Mouse (Mus musculus): ENCODE measurements around the gene Abcg8. TPM values are rescaled to one million over a fixed set of nuclear protein-coding genes. Genes with fewer than 3 reads are reported as not detected.

Gene Abcg8
- polyA plus RNA-seq, 1 experiment from 2014 or later = 0.14 TPM

DNA sequence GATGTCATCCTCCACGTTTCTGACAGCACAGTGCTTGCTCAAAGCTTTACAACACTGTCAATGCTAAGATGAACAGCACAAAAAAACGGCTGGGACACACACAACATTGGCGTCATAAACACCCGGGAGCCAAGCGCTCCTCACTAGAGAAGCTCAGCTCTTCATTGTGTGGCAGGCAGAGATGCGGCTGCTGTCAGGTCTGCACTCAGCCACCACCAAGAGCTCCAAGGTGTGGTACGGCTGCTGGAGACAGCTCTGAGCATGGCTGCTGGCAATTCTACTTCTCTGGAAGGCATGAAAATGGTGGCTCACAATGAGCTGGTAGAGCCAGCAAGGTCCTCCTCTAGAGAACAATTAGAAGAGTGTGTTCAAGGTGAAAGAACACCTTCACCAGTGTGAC, 32.7 kb downstream of the Abcg8 start:
- H3K27ac ChIP-seq (replicated peaks; ENCODE audit: low read depth, low read length) = no peak overlapping the region
- WGBS = 80% methylated on average over 7 of the region's 7 CpGs
- no peak overlapping the region for H3K4me3 ChIP-seq (ENCODE audit: low read depth, low read length)
- H3K4me2 ChIP-seq (ENCODE audit: low read depth, low read length) = no peak overlapping the region
- DNase-seq (ENCODE audit: low spot score) = no peak
- no peaks in the 10 kb centered on the region for H3K27me3 ChIP-seq (replicated peaks; ENCODE audit: control insufficient read depth, insufficient read depth, low read length)
- H3K9ac ChIP-seq (ENCODE audit: low read depth, low read length) = no peak overlapping the region
- peaks cover 43% of the 10 kb centered on the region for H3K36me3 ChIP-seq (ENCODE audit: control insufficient read depth, insufficient read depth, low read length)
- H3K9me3 ChIP-seq (ENCODE audit: control insufficient read depth, low read length) = no peaks in the 10 kb centered on the region
- H3K4me1 ChIP-seq (ENCODE audit: control insufficient read depth, insufficient read depth, low read length) = no peaks in the 10 kb centered on the region
- no peak for ATAC-seq (ENCODE audit: low read depth)

DNA sequence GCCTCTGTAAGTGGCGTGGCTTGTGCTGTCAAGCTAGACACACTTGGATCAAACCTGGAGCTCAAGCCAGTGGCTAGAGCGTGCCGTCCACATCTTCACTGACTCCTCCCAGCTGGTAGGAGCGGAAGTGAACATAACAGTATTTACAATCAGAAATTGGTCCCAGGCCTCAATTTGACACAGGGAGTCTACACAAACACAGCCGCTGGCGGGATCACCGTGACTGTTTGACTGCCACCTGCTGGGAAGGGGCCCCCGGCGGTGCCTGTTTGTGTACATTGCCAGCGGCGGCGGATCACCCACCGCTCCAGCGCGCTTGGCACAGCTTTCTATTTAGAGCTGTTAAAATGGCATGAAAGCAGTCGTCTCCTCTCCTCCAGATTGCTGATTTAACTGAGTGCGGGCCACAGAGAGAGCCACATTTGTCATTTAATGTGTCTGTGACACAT, 33.3 kb downstream of the Abcg8 start:
- H3K27ac ChIP-seq (replicated peaks; ENCODE audit: low read depth, low read length) = no peak overlapping the region
- no peaks in the 10 kb centered on the region for H3K9me3 ChIP-seq (ENCODE audit: control insufficient read depth, low read length)
- no peaks in the 10 kb centered on the region for H3K4me1 ChIP-seq (ENCODE audit: control insufficient read depth, insufficient read depth, low read length)
- no peak overlapping the region for H3K9ac ChIP-seq (ENCODE audit: low read depth, low read length)
- ATAC-seq (ENCODE audit: low read depth) (0 out of 2 replicates have a peak, but pooled peaks have one; percentile 44), DNase-seq (ENCODE audit: low spot score) (peak; percentile 60)
- H3K4me2 ChIP-seq (ENCODE audit: low read depth, low read length) = no peak overlapping the region
- H3K36me3 ChIP-seq (ENCODE audit: control insufficient read depth, insufficient read depth, low read length) = peaks cover 43% of the 10 kb centered on the region
- H3K4me3 ChIP-seq (ENCODE audit: low read depth, low read length) = no peak overlapping the region
- H3K27me3 ChIP-seq (replicated peaks; ENCODE audit: control insufficient read depth, insufficient read depth, low read length) = no peaks in the 10 kb centered on the region
- 47% methylated on average over 17 of the region's 17 CpGs for WGBS

GRCm38 (mm10) chr17:84713563-84714164, 37.6 kb downstream of the Abcg8 start:
- H3K4me2 ChIP-seq (ENCODE audit: low read depth, low read length) = no peak overlapping the region
- no peak overlapping the region for H3K4me3 ChIP-seq (ENCODE audit: low read depth, low read length)
- no peak for ATAC-seq (ENCODE audit: low read depth)
- WGBS = 76% methylated on average over 18 of the region's 18 CpGs
- peaks cover 25% of the 10 kb centered on the region; the same call in 1 of the 2 replicates for H3K36me3 ChIP-seq (ENCODE audit: control insufficient read depth, insufficient read depth, low read length)
- no peak for DNase-seq (ENCODE audit: low spot score)
- H3K9ac ChIP-seq (ENCODE audit: low read depth, low read length) = no peak overlapping the region
- H3K4me1 ChIP-seq (ENCODE audit: control insufficient read depth, insufficient read depth, low read length) = 0 out of 2 replicates have a peak, but pooled peaks cover 3% of the 10 kb centered on the region
- no peaks in the 10 kb centered on the region for H3K9me3 ChIP-seq (ENCODE audit: control insufficient read depth, low read length)
- no peaks in the 10 kb centered on the region for H3K27me3 ChIP-seq (replicated peaks; ENCODE audit: control insufficient read depth, insufficient read depth, low read length)
- no peak overlapping the region for H3K27ac ChIP-seq (replicated peaks; ENCODE audit: low read depth, low read length)

DNA sequence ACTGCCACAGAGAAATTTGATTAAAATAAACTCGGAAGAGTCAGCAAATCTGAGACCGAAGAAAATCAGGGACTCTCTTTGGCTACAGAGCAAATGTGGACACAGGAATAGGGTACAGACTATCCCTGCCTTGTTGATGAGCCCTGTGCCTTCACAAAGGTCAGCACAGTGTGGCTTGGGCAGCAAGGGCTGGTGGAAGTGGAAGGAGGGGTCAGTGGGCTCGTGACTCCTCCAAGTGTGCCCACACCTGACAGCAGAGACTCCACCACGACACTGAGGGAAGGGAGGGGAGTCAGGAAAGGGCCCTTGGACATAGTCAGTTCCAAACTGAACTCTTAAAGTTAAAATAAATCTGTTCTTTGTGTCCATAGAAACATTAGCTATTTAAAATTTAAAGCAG, 38.8 kb downstream of the Abcg8 start:
- Histone ChIP-seq H3K4me3 (ENCODE audit: low read depth, low read length) (no peak overlapping the region), H3K9me3 (ENCODE audit: control insufficient read depth, low read length) (no peaks in the 10 kb centered on the region), H3K27me3 (replicated peaks; ENCODE audit: control insufficient read depth, insufficient read depth, low read length) (no peaks in the 10 kb centered on the region), H3K4me1 (ENCODE audit: control insufficient read depth, insufficient read depth, low read length) (0 out of 2 replicates have a peak, but pooled peaks cover 3% of the 10 kb centered on the region), H3K9ac (ENCODE audit: low read depth, low read length) (no peak overlapping the region), H3K36me3 (ENCODE audit: control insufficient read depth, insufficient read depth, low read length) (peaks cover 18% of the 10 kb centered on the region; the same call in 1 of the 2 replicates), H3K27ac (replicated peaks; ENCODE audit: low read depth, low read length) (no peak overlapping the region), H3K4me2 (ENCODE audit: low read depth, low read length) (no peak overlapping the region)
- ATAC-seq (ENCODE audit: low read depth) (no peak), DNase-seq (ENCODE audit: low spot score) (no peak)
- 61% methylated on average over 4 of the region's 4 CpGs for WGBS

- Histone ChIP-seq H3K4me2 (ENCODE audit: low read depth, low read length) (no peak overlapping the region), H3K4me1 (ENCODE audit: control insufficient read depth, insufficient read depth, low read length) (0 out of 2 replicates have a peak, but pooled peaks cover 3% of the 10 kb centered on the region), H3K9ac (ENCODE audit: low read depth, low read length) (no peak overlapping the region), H3K4me3 (ENCODE audit: low read depth, low read length) (no peak overlapping the region), H3K36me3 (ENCODE audit: control insufficient read depth, insufficient read depth, low read length) (peaks cover 19% of the 10 kb centered on the region; the same call in 1 of the 2 replicates), H3K9me3 (ENCODE audit: control insufficient read depth, low read length) (no peaks in the 10 kb centered on the region), H3K27me3 (replicated peaks; ENCODE audit: control insufficient read depth, insufficient read depth, low read length) (no peaks in the 10 kb centered on the region), H3K27ac (replicated peaks; ENCODE audit: low read depth, low read length) (no peak overlapping the region)
- 63% methylated on average over 16 of the region's 16 CpGs for WGBS
- ATAC-seq (ENCODE audit: low read depth) (no peak), DNase-seq (ENCODE audit: low spot score) (no peak)
Measured at GRCm38 (mm10) chr17:84716252-84716872, 40.3 kb downstream of the Abcg8 start.

- 0 out of 2 replicates have a peak, but pooled peaks cover 3% of the 10 kb centered on the region for H3K4me1 ChIP-seq (ENCODE audit: control insufficient read depth, insufficient read depth, low read length)
- no peak for ATAC-seq (ENCODE audit: low read depth)
- H3K9me3 ChIP-seq (ENCODE audit: control insufficient read depth, low read length) = no peaks in the 10 kb centered on the region
- no peak for DNase-seq (ENCODE audit: low spot score)
- no peak overlapping the region for H3K4me3 ChIP-seq (ENCODE audit: low read depth, low read length)
- H3K27ac ChIP-seq (replicated peaks; ENCODE audit: low read depth, low read length) = no peak overlapping the region
- H3K9ac ChIP-seq (ENCODE audit: low read depth, low read length) = no peak overlapping the region
- 33% methylated on average over 5 of the region's 5 CpGs for WGBS
- H3K27me3 ChIP-seq (replicated peaks; ENCODE audit: control insufficient read depth, insufficient read depth, low read length) = no peaks in the 10 kb centered on the region
- no peak overlapping the region for H3K4me2 ChIP-seq (ENCODE audit: low read depth, low read length)
- peaks cover 23% of the 10 kb centered on the region for H3K36me3 ChIP-seq (ENCODE audit: control insufficient read depth, insufficient read depth, low read length)
Measured at GRCm38 (mm10) chr17:84717416-84717815, 41.3 kb downstream of the Abcg8 start.

- ATAC-seq (ENCODE audit: low read depth) = no peak
- Histone ChIP-seq H3K36me3 (ENCODE audit: control insufficient read depth, insufficient read depth, low read length) (peaks cover 36% of the 10 kb centered on the region), H3K27ac (replicated peaks; ENCODE audit: low read depth, low read length) (no peak overlapping the region), H3K4me1 (ENCODE audit: control insufficient read depth, insufficient read depth, low read length) (0 out of 2 replicates have a peak, but pooled peaks cover 3% of the 10 kb centered on the region), H3K4me3 (ENCODE audit: low read depth, low read length) (no peak overlapping the region), H3K9ac (ENCODE audit: low read depth, low read length) (no peak overlapping the region), H3K4me2 (ENCODE audit: low read depth, low read length) (no peak overlapping the region), H3K27me3 (replicated peaks; ENCODE audit: control insufficient read depth, insufficient read depth, low read length) (no peaks in the 10 kb centered on the region), H3K9me3 (ENCODE audit: control insufficient read depth, low read length) (no peaks in the 10 kb centered on the region)
- 71% methylated on average over 3 of the region's 3 CpGs for WGBS
- DNase-seq (ENCODE audit: low spot score) = no peak
Measured at GRCm38 (mm10) chr17:84719105-84719504, 43.0 kb downstream of the Abcg8 start.

DNA sequence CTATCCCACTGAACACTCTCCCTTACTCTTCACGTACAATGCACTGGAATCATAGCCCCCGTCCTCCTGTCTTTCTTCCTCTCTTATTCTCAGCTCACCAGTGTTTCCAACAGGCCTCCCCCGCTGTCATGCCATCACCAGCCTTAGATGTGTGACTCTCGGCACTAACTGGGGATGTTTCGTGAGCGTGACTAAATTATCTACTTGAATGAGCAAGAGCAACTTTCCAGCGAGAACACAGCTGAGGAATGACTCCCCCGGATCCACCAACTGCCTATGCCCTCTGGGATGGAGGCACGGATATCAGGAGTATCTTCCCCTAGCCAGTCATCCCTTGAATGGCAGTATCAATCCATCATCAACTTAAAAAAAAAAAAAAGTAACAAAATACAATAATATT, 47.9 kb downstream of the Abcg8 start:
- Histone ChIP-seq H3K4me1 (ENCODE audit: control insufficient read depth, insufficient read depth, low read length) (no peaks in the 10 kb centered on the region), H3K9ac (ENCODE audit: low read depth, low read length) (no peak overlapping the region), H3K4me2 (ENCODE audit: low read depth, low read length) (no peak overlapping the region), H3K36me3 (ENCODE audit: control insufficient read depth, insufficient read depth, low read length) (peaks cover 55% of the 10 kb centered on the region), H3K27me3 (replicated peaks; ENCODE audit: control insufficient read depth, insufficient read depth, low read length) (no peaks in the 10 kb centered on the region), H3K9me3 (ENCODE audit: control insufficient read depth, low read length) (no peaks in the 10 kb centered on the region), H3K4me3 (ENCODE audit: low read depth, low read length) (no peak overlapping the region), H3K27ac (replicated peaks; ENCODE audit: low read depth, low read length) (no peak overlapping the region)
- ATAC-seq (ENCODE audit: low read depth) = no peak
- DNase-seq (ENCODE audit: low spot score) = no peak
- 84% methylated on average over 9 of the region's 9 CpGs for WGBS

- peaks cover 66% of the 10 kb centered on the region for H3K36me3 ChIP-seq (ENCODE audit: control insufficient read depth, insufficient read depth, low read length)
Measured at GRCm38 (mm10) chr17:84725163-84725562, 49.1 kb downstream of the Abcg8 start.

More at GRCm38 (mm10) chr17:84725163-84725562, 49.1 kb downstream of the Abcg8 start:
- Histone ChIP-seq H3K9me3 (ENCODE audit: control insufficient read depth, low read length) (no peaks in the 10 kb centered on the region), H3K27me3 (replicated peaks; ENCODE audit: control insufficient read depth, insufficient read depth, low read length) (no peaks in the 10 kb centered on the region), H3K27ac (replicated peaks; ENCODE audit: low read depth, low read length) (no peak overlapping the region), H3K4me2 (ENCODE audit: low read depth, low read length) (no peak overlapping the region), H3K4me3 (ENCODE audit: low read depth, low read length) (no peak overlapping the region), H3K4me1 (ENCODE audit: control insufficient read depth, insufficient read depth, low read length) (no peaks in the 10 kb centered on the region), H3K9ac (ENCODE audit: low read depth, low read length) (no peak overlapping the region)
- ATAC-seq (ENCODE audit: low read depth) (no peak), DNase-seq (ENCODE audit: low spot score) (no peak)
- WGBS = 100% methylated on average over 3 of the region's 3 CpGs
